Comparison of ENCODE assay signal across 17 mouse cellular contexts in the genomic region with DNA sequence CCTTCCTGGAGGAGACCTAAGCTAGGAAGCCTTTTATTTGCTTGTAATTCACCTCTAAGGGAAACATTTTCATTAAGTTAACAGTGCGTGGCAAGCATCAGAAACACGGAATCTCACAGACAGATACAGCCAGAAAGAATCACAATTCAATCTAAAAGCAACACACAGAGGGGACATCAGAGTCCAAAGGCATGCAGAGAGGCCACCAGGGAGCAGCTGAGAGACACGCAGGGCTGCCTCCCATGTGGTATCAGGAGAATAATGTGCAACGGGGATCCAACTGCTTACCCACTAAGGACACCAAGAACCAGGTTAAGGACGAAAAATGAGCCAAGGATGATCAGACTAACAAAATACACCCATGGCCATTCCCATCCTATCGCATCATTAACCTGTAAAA.
A peak's percentile ranks its signal among the peaks of the same experiment; 100 is the strongest.
DNase-seq lines count a peak whose midpoint lies in the region; ATAC-seq and TF ChIP-seq lines count a peak whose summit lies in the region.
"Had no signal": no experiment of that assay in that cellular context is flagged by ENCODE, and none has a peak within 500 bp of the region (broad histone marks: within the 10 kb centered on the region; RNA-seq: fewer than 3 reads in every experiment).

No protein-coding gene starts in this region.

- H3K4me2 ChIP-seq in intestine, postnatal 0 days (replicated peaks; ENCODE audit: low read depth) = no peak overlapping the region
- no peak overlapping the region for H3K4me2 ChIP-seq in intestine, embryonic 16.5 days (ENCODE audit: low read depth, low read length)
- no peak overlapping the region for H3K4me2 ChIP-seq in lung, embryonic 14.5 days
- H3K4me2 ChIP-seq: heart, embryonic 13.5 days had no signal

- H3K27me3 ChIP-seq in intestine, postnatal 0 days (replicated peaks; ENCODE audit: control insufficient read depth, insufficient read depth, low read length) = no peaks in the 10 kb centered on the region
- H3K27me3 ChIP-seq in intestine, embryonic 16.5 days (replicated peaks; ENCODE audit: control insufficient read depth, insufficient read depth, low read length) = no peaks in the 10 kb centered on the region
- no peaks in the 10 kb centered on the region for H3K27me3 ChIP-seq in lung, embryonic 14.5 days (ENCODE audit: insufficient read depth, low read length)
- H3K27me3 ChIP-seq: CH12.LX; heart, embryonic 13.5 days had no signal

- no peak for TF ChIP-seq POLR2A in brain, embryonic 14.5 days (IDR thresholded peaks at IDR 0.05; ENCODE audit: borderline replicate concordance, extremely low read depth, insufficient read depth, insufficient read length, poor library complexity, severe bottlenecking)

- no peaks in the 10 kb centered on the region for H3K9me3 ChIP-seq in intestine, postnatal 0 days (ENCODE audit: control insufficient read depth)
- no peaks in the 10 kb centered on the region for H3K9me3 ChIP-seq in intestine, embryonic 16.5 days (ENCODE audit: control insufficient read depth, low read length)
- H3K9me3 ChIP-seq in lung, embryonic 14.5 days (ENCODE audit: low read depth, low read length) = no peaks in the 10 kb centered on the region
- H3K9me3 ChIP-seq: heart, embryonic 13.5 days had no signal

- no peak overlapping the region for H3K9ac ChIP-seq in intestine, postnatal 0 days (ENCODE audit: low read depth, low read length)
- H3K9ac ChIP-seq in intestine, embryonic 16.5 days (ENCODE audit: low read depth, low read length) = no peak overlapping the region
- H3K9ac ChIP-seq in lung, embryonic 14.5 days = no peak overlapping the region
- H3K9ac ChIP-seq: heart, embryonic 13.5 days had no signal

- H3K4me1 ChIP-seq in intestine, postnatal 0 days (replicated peaks; ENCODE audit: control insufficient read depth, insufficient read depth, low read length) = no peaks in the 10 kb centered on the region
- no peaks in the 10 kb centered on the region for H3K4me1 ChIP-seq in intestine, embryonic 16.5 days (ENCODE audit: control insufficient read depth, insufficient read depth, low read length)
- H3K4me1 ChIP-seq in lung, embryonic 14.5 days (ENCODE audit: insufficient read depth) = no peaks in the 10 kb centered on the region

- WGBS in intestine, postnatal 0 days = 51% methylated on average over 6 of the region's 6 CpGs
- 59% methylated on average over 6 of the region's 6 CpGs for WGBS in intestine, embryonic 16.5 days
- 56% methylated on average over 6 of the region's 6 CpGs for WGBS in lung, embryonic 14.5 days

- H3K36me3 ChIP-seq in intestine, postnatal 0 days (ENCODE audit: control insufficient read depth, insufficient read depth) = no peaks in the 10 kb centered on the region
- H3K36me3 ChIP-seq in intestine, embryonic 16.5 days (ENCODE audit: control insufficient read depth, insufficient read depth, low read length) = no peaks in the 10 kb centered on the region
- H3K36me3 ChIP-seq in lung, embryonic 14.5 days (ENCODE audit: insufficient read depth) = 0 out of 2 replicates have a peak, but pooled peaks cover 2% of the 10 kb centered on the region

- no peak overlapping the region for H3K4me3 ChIP-seq in intestine, postnatal 0 days (ENCODE audit: low read depth, low read length)
- H3K4me3 ChIP-seq in intestine, embryonic 16.5 days (ENCODE audit: low read length) = no peak overlapping the region
- no peak overlapping the region for H3K4me3 ChIP-seq in lung, embryonic 14.5 days (ENCODE audit: low read depth, low read length)
- H3K4me3 ChIP-seq: erythroblast, embryonic 14.5 days; heart, embryonic 13.5 days had no signal

- peak; percentile 53 for TF ChIP-seq CTCF in intestine, postnatal 0 days (IDR thresholded peaks at IDR 0.05; ENCODE audit: low read depth)
- TF ChIP-seq CTCF in lung, embryonic 14.5 days (IDR thresholded peaks at IDR 0.05; ENCODE audit: low read depth) = peak; percentile 14; the same call in 1 of the 2 replicates
- TF ChIP-seq CTCF in brain, embryonic 14.5 days (IDR thresholded peaks at IDR 0.05; ENCODE audit: borderline replicate concordance, extremely low read depth, insufficient read depth, insufficient read length) = no peak

- no peak for ATAC-seq in intestine, postnatal 0 days
- ATAC-seq in intestine, embryonic 16.5 days = no peak
- ATAC-seq in lung, embryonic 14.5 days (ENCODE audit: insufficient read depth) = no peak
- 0 out of 2 replicates have a peak, but pooled peaks have one; percentile 28 for ATAC-seq in neutrophil, adult 5-6 weeks (ENCODE audit: extremely low read depth, insufficient number of reproducible peaks, low FRiP score, poor library complexity, severe bottlenecking)
- ATAC-seq: midbrain, embryonic 16.5 days; Patski had no signal

- no peak overlapping the region for H3K27ac ChIP-seq in intestine, postnatal 0 days (ENCODE audit: low read depth, low read length)
- no peak overlapping the region for H3K27ac ChIP-seq in intestine, embryonic 16.5 days (ENCODE audit: low read length)
- H3K27ac ChIP-seq in lung, embryonic 14.5 days (ENCODE audit: low read depth) = no peak overlapping the region
- H3K27ac ChIP-seq: heart, embryonic 13.5 days had no signal

- no peak for DNase-seq in lung, embryonic 14.5 days
- DNase-seq in lung, adult 18-20 months = no peak
- peak; percentile 17 for DNase-seq in brain, embryonic 14.5 days (ENCODE audit: low read depth)
- no peak for DNase-seq in right cerebral cortex, postnatal 14 days
- DNase-seq: cerebellum, adult 9-10 months; gastrocnemius, postnatal 25 days; layer of hippocampus, adult 9-11 months; lung, postnatal 4 days; thymus, adult 18-20 months had no signal
